Mouse (Mus musculus): ENCODE results near the gene Ccer1. TPM values are rescaled to one million over a fixed set of nuclear protein-coding genes. Genes with fewer than 3 reads are reported as not detected.
A peak's percentile ranks its signal among the peaks of the same experiment; 100 is the strongest.

Ccer1 gene
- polyA plus RNA-seq (2014; fragmentation: Nextera tagmentation; extraction: Ambion mirVana), result not detected in 2 replicates

DNA sequence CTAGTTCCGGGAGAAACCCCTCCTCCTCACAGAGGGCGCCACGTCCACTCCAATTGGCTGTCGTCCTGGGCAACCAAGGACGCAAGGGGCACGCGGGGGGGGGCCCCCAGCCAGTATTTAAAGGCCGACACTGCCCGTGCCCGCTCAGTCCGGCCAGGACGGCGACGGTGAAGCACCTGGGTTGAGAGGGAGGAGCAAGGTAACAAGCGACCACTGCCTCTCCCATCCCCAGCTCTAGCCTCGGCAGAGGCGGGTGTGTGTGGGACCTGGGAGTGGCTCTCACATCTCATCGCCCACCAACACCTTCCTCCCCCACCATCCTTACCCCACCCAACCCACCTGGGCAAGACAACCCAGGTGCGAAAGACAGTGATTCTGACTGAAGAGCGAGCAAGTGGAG, at the start of gene Ccer1:
TSS of gene Ccer1 (plus strand) at position 147 of the 400 bp plus-strand sequence.
- no peak within 1 kb of the TSS for H3K4me3 ChIP-seq (ENCODE audit: low read depth, low read length)
- H3K9ac ChIP-seq (ENCODE audit: low read length), result no peak within 1 kb of the TSS
- H3K4me2 ChIP-seq (ENCODE audit: low read length), result no peak within 1 kb of the TSS
- H3K36me3 ChIP-seq (ENCODE audit: control insufficient read depth, insufficient read depth, low read length), result no peaks in the 10 kb centered on the region
- ATAC-seq (replicated peaks; ENCODE audit: low FRiP score, low TSS enrichment, low read depth) (no peak), DNase-seq (ENCODE audit: low spot score) (no peak)
- H3K4me1 ChIP-seq (replicated peaks; ENCODE audit: control insufficient read depth, insufficient read depth, low read length), result no peaks in the 10 kb centered on the region
- 0 out of 2 replicates have a peak, but pooled peaks cover 6% of the 10 kb centered on the region for H3K9me3 ChIP-seq (ENCODE audit: control insufficient read depth, low read length)
- H3K27ac ChIP-seq (ENCODE audit: low read depth), result no peak within 1 kb of the TSS
- 76% methylated on average over 20 of the region's 20 CpGs for WGBS
- H3K27me3 ChIP-seq (replicated peaks; ENCODE audit: control insufficient read depth, insufficient read depth, low read length), result no peaks in the 10 kb centered on the region

GRCm38 (mm10) chr10:97643768-97644167, 49.1 kb upstream of the Ccer1 start, which contains the start of gene Epyc:
Gene Epyc, plus strand, starts transcription at chr10:97644068.
- Histone ChIP-seq H3K9me3 (ENCODE audit: control insufficient read depth, low read length) (no peaks in the 10 kb centered on the region), H3K27ac (ENCODE audit: low read depth) (no peak within 1 kb of the TSS), H3K4me1 (replicated peaks; ENCODE audit: control insufficient read depth, insufficient read depth, low read length) (no peaks in the 10 kb centered on the region), H3K36me3 (ENCODE audit: control insufficient read depth, insufficient read depth, low read length) (no peaks in the 10 kb centered on the region), H3K27me3 (replicated peaks; ENCODE audit: control insufficient read depth, insufficient read depth, low read length) (no peaks in the 10 kb centered on the region), H3K4me3 (ENCODE audit: low read depth, low read length) (no peak within 1 kb of the TSS), H3K4me2 (ENCODE audit: low read length) (no peak within 1 kb of the TSS), H3K9ac (ENCODE audit: low read length) (no peak within 1 kb of the TSS)
- no peak for DNase-seq (ENCODE audit: low spot score)
- no peak for ATAC-seq (replicated peaks; ENCODE audit: low FRiP score, low TSS enrichment, low read depth)
- WGBS, result 86% methylated on average over 2 of the region's 2 CpGs

DNA sequence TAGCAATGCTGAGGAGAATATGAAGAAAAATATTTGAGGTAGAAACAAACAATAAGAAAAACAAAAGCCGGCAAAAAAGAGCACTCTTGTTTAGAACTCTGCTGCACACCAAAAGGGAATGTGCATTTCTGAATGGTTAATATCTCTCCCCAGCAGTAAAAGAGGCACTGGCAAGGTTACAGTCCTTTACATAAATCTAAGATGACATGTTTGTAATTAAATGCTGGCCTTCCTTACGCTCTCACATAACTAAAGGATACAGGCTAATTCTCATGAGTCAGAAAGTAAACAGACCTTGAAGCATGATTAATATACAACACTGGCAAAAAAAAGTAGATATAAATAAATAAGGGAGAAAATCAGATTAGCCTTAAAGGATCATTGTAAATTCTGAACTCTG, 42.5 kb upstream of the Ccer1 start:
- H3K4me3 ChIP-seq (ENCODE audit: low read depth, low read length), result no peak overlapping the region
- ATAC-seq (replicated peaks; ENCODE audit: low FRiP score, low TSS enrichment, low read depth), result no peak
- no peak overlapping the region for H3K4me2 ChIP-seq (ENCODE audit: low read length)
- H3K27me3 ChIP-seq (replicated peaks; ENCODE audit: control insufficient read depth, insufficient read depth, low read length), result no peaks in the 10 kb centered on the region
- 20% methylated on average over 2 of the region's 2 CpGs for WGBS
- H3K9ac ChIP-seq (ENCODE audit: low read length), result no peak overlapping the region
- no peak for DNase-seq (ENCODE audit: low spot score)
- 0 out of 2 replicates have a peak overlapping the region, but pooled peaks have one; percentile 9 for H3K27ac ChIP-seq (ENCODE audit: low read depth)
- no peaks in the 10 kb centered on the region for H3K9me3 ChIP-seq (ENCODE audit: control insufficient read depth, low read length)
- H3K36me3 ChIP-seq (ENCODE audit: control insufficient read depth, insufficient read depth, low read length), result no peaks in the 10 kb centered on the region
- no peaks in the 10 kb centered on the region for H3K4me1 ChIP-seq (replicated peaks; ENCODE audit: control insufficient read depth, insufficient read depth, low read length)

- Histone ChIP-seq H3K9ac (ENCODE audit: low read length) (no peak overlapping the region), H3K4me2 (ENCODE audit: low read length) (no peak overlapping the region), H3K4me3 (ENCODE audit: low read depth, low read length) (no peak overlapping the region), H3K27ac (ENCODE audit: low read depth) (no peak overlapping the region), H3K36me3 (ENCODE audit: control insufficient read depth, insufficient read depth, low read length) (no peaks in the 10 kb centered on the region), H3K27me3 (replicated peaks; ENCODE audit: control insufficient read depth, insufficient read depth, low read length) (no peaks in the 10 kb centered on the region), H3K9me3 (ENCODE audit: control insufficient read depth, low read length) (no peaks in the 10 kb centered on the region), H3K4me1 (replicated peaks; ENCODE audit: control insufficient read depth, insufficient read depth, low read length) (no peaks in the 10 kb centered on the region)
- no peak for ATAC-seq (replicated peaks; ENCODE audit: low FRiP score, low TSS enrichment, low read depth)
- WGBS, result 97% methylated on average over 1 of the region's 1 CpGs
- DNase-seq (ENCODE audit: low spot score), result no peak
These were observed 33.4 kb upstream of the Ccer1 start for GRCm38 (mm10) chr10:97659489-97659888.

DNA sequence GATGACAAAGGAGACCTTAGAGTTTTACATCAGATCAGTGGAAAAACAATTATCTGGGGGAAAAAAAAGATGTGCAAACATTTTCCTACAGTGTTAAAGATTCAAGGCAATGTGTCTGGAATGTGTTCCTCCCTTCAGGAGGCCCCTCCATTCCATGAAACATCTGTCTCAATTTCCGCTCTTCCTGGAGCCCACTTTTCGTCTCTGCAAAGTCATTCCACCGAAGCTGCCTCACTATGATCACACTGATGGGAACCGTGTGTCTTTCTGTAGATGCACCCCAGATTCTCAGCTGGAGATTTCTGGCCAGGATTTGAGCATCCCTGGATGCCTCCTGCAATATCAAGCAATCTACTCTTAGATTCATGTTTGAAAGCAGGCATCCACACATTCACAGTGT, 24.2 kb upstream of the Ccer1 start:
- H3K27ac ChIP-seq (ENCODE audit: low read depth), result peak overlapping the region; percentile 52
- DNase-seq (ENCODE audit: low spot score), result peak; percentile 60
- ATAC-seq (replicated peaks; ENCODE audit: low FRiP score, low TSS enrichment, low read depth), result no peak

DNA sequence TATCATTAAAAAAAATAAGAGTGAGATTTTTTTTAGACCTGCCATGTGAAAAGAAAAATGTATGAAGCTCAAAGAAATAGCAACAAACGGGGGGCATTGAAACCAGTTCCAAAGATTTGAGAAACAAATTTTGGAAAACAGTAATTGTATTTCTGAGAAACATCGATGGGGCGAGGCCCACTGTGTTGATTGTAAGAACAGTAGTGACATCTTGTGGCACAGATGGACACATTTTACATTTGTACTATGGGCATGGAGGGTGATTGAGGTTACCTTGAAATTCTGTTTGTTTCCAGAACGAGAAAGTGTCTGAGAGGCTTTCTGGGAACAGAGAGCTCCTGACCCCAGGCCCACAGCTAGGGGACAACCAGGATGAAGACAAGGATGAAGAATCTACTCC, 22.7 kb upstream of the Ccer1 start:
- H3K4me1 ChIP-seq (replicated peaks; ENCODE audit: control insufficient read depth, insufficient read depth, low read length), result peaks cover 8% of the 10 kb centered on the region; the same call in 1 of the 2 replicates
- no peak overlapping the region for H3K9ac ChIP-seq (ENCODE audit: low read length)
- DNase-seq (ENCODE audit: low spot score) (no peak), ATAC-seq (replicated peaks; ENCODE audit: low FRiP score, low TSS enrichment, low read depth) (no peak)
- H3K4me3 ChIP-seq (ENCODE audit: low read depth, low read length), result no peak overlapping the region
- WGBS, result 37% methylated on average over 4 of the region's 4 CpGs
- H3K36me3 ChIP-seq (ENCODE audit: control insufficient read depth, insufficient read depth, low read length), result no peaks in the 10 kb centered on the region
- no peak overlapping the region for H3K4me2 ChIP-seq (ENCODE audit: low read length)
- no peak overlapping the region for H3K27ac ChIP-seq (ENCODE audit: low read depth)
- no peaks in the 10 kb centered on the region for H3K9me3 ChIP-seq (ENCODE audit: control insufficient read depth, low read length)
- no peaks in the 10 kb centered on the region for H3K27me3 ChIP-seq (replicated peaks; ENCODE audit: control insufficient read depth, insufficient read depth, low read length)

More for the DNA sequence above, 24.2 kb upstream of the Ccer1 start:
- H3K4me3 ChIP-seq (ENCODE audit: low read depth, low read length), result no peak overlapping the region
- H3K4me1 ChIP-seq (replicated peaks; ENCODE audit: control insufficient read depth, insufficient read depth, low read length), result peaks cover 8% of the 10 kb centered on the region; the same call in 1 of the 2 replicates
- no peak overlapping the region for H3K9ac ChIP-seq (ENCODE audit: low read length)
- no peaks in the 10 kb centered on the region for H3K9me3 ChIP-seq (ENCODE audit: control insufficient read depth, low read length)
- no peaks in the 10 kb centered on the region for H3K27me3 ChIP-seq (replicated peaks; ENCODE audit: control insufficient read depth, insufficient read depth, low read length)
- H3K36me3 ChIP-seq (ENCODE audit: control insufficient read depth, insufficient read depth, low read length), result no peaks in the 10 kb centered on the region
- 36% methylated on average over 4 of the region's 4 CpGs for WGBS
- no peak overlapping the region for H3K4me2 ChIP-seq (ENCODE audit: low read length)

DNA sequence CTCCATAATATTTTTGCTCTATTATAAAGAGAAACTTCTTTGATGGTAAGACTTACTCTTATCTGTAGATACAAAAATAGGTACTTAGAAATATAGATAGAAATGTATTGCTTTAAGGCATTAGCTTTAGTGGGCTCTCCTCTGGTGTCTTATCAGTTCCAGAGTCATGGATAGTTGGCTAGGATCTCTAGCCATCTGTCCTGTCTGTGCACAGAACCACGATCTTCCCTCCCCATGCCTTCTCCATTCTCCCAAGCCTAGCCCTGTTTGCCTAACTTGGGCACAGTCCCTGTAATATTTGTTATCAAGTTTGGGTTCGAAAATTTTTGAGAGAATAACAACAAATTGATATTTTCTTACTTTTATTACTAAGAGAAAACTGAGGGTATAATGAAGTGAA, 19.6 kb upstream of the Ccer1 start:
- Histone ChIP-seq H3K27ac (ENCODE audit: low read depth) (no peak overlapping the region), H3K4me2 (ENCODE audit: low read length) (no peak overlapping the region), H3K4me3 (ENCODE audit: low read depth, low read length) (no peak overlapping the region), H3K9ac (ENCODE audit: low read length) (no peak overlapping the region), H3K9me3 (ENCODE audit: control insufficient read depth, low read length) (no peaks in the 10 kb centered on the region), H3K27me3 (replicated peaks; ENCODE audit: control insufficient read depth, insufficient read depth, low read length) (no peaks in the 10 kb centered on the region), H3K4me1 (replicated peaks; ENCODE audit: control insufficient read depth, insufficient read depth, low read length) (peaks cover 5% of the 10 kb centered on the region; the same call in 1 of the 2 replicates), H3K36me3 (ENCODE audit: control insufficient read depth, insufficient read depth, low read length) (no peaks in the 10 kb centered on the region)
- WGBS, result 81% methylated on average over 2 of the region's 2 CpGs
- DNase-seq (ENCODE audit: low spot score), result no peak
- no peak for ATAC-seq (replicated peaks; ENCODE audit: low FRiP score, low TSS enrichment, low read depth)

GRCm38 (mm10) chr10:97682981-97683380, 9.9 kb upstream of the Ccer1 start:
- no peaks in the 10 kb centered on the region for H3K9me3 ChIP-seq (ENCODE audit: control insufficient read depth, low read length)
- no peaks in the 10 kb centered on the region for H3K36me3 ChIP-seq (ENCODE audit: control insufficient read depth, insufficient read depth, low read length)
- no peak overlapping the region for H3K27ac ChIP-seq (ENCODE audit: low read depth)
- no peak overlapping the region for H3K9ac ChIP-seq (ENCODE audit: low read length)
- no peak overlapping the region for H3K4me3 ChIP-seq (ENCODE audit: low read depth, low read length)
- DNase-seq (ENCODE audit: low spot score), result no peak
- ATAC-seq (replicated peaks; ENCODE audit: low FRiP score, low TSS enrichment, low read depth), result no peak
- no peak overlapping the region for H3K4me2 ChIP-seq (ENCODE audit: low read length)
- H3K4me1 ChIP-seq (replicated peaks; ENCODE audit: control insufficient read depth, insufficient read depth, low read length), result no peaks in the 10 kb centered on the region
- H3K27me3 ChIP-seq (replicated peaks; ENCODE audit: control insufficient read depth, insufficient read depth, low read length), result no peaks in the 10 kb centered on the region

DNA sequence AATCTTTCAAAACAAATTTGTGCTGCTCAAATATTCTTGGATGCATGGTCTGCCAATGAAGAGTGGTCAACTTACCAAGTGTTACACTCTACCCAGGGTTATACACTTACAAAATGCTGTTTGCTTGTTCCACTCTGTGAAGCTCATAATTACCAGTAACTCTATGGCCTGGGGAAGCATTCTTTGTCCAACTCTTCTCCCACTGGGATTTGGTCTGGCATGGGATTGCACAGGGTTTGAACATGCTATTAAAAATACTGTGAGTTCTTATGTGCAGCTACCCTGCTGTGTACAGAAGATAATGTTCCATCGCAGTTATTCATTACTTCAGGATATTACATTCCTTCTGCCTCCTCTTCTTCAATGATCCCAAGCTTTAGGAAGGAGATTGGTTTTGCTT, 5.7 kb upstream of the Ccer1 start:
- H3K9me3 ChIP-seq (ENCODE audit: control insufficient read depth, low read length), result no peaks in the 10 kb centered on the region
- no peak overlapping the region for H3K4me3 ChIP-seq (ENCODE audit: low read depth, low read length)
- no peaks in the 10 kb centered on the region for H3K36me3 ChIP-seq (ENCODE audit: control insufficient read depth, insufficient read depth, low read length)
- ATAC-seq (replicated peaks; ENCODE audit: low FRiP score, low TSS enrichment, low read depth), result no peak
- 83% methylated on average over 1 of the region's 1 CpGs for WGBS
- H3K27me3 ChIP-seq (replicated peaks; ENCODE audit: control insufficient read depth, insufficient read depth, low read length), result no peaks in the 10 kb centered on the region
- H3K4me1 ChIP-seq (replicated peaks; ENCODE audit: control insufficient read depth, insufficient read depth, low read length), result no peaks in the 10 kb centered on the region
- no peak for DNase-seq (ENCODE audit: low spot score)
- H3K27ac ChIP-seq (ENCODE audit: low read depth), result no peak overlapping the region
- H3K9ac ChIP-seq (ENCODE audit: low read length), result no peak overlapping the region
- H3K4me2 ChIP-seq (ENCODE audit: low read length), result no peak overlapping the region

All from intestine, embryonic 14.5 days (tissue).